Mouse (Mus musculus): ENCODE results near the gene Sorl1. TPM values are rescaled to one million over a fixed set of nuclear protein-coding genes. Genes with fewer than 3 reads are reported as not detected.

The Sorl1 gene
- polyA plus RNA-seq, 1 experiment from 2014 or later, result 3.6 TPM

- no peak for ATAC-seq (ENCODE audit: insufficient number of reproducible peaks, insufficient read depth, low FRiP score, low read depth)
- H3K27ac ChIP-seq (replicated peaks in 1 of 2; ENCODE audit: control insufficient read depth in 1 of 2, insufficient read depth in 1 of 2, low read depth in 2 of 2, low read length in 2 of 2), result no peak overlapping the region
- no peaks in the 10 kb centered on the region for H3K36me3 ChIP-seq (ENCODE audit: control insufficient read depth, insufficient read depth, low read length)
- H3K27me3 ChIP-seq (ENCODE audit: control insufficient read depth, insufficient read depth, low read length), result no peaks in the 10 kb centered on the region
- no peak overlapping the region for H3K4me3 ChIP-seq (ENCODE audit: control insufficient read depth in 1 of 2, insufficient read depth in 1 of 2, low read depth in 1 of 2, low read length in 2 of 2)
- H3K9me3 ChIP-seq (ENCODE audit: control insufficient read depth, low read length), result no peaks in the 10 kb centered on the region
- 28% methylated on average over 5 of the region's 5 CpGs for WGBS
- H3K9ac ChIP-seq (ENCODE audit: low read length), result no peak overlapping the region
- no peak overlapping the region for H3K4me2 ChIP-seq (ENCODE audit: low read length)
- peaks cover 6 to 11% of the 10 kb centered on the region in 2 experiments; a peak in 3 of 4 replicates for H3K4me1 ChIP-seq (ENCODE audit: control insufficient read depth in 2 of 2, insufficient read depth in 2 of 2, low read length in 2 of 2)
Observed at GRCm38 (mm10) chr9:42035995-42036394, 88.1 kb downstream of the Sorl1 start.

GRCm38 (mm10) chr9:42035213-42035765, 88.8 kb downstream of the Sorl1 start:
- Histone ChIP-seq H3K36me3 (ENCODE audit: control insufficient read depth, insufficient read depth, low read length) (no peaks in the 10 kb centered on the region), H3K9ac (ENCODE audit: low read length) (no peak overlapping the region), H3K27me3 (ENCODE audit: control insufficient read depth, insufficient read depth, low read length) (no peaks in the 10 kb centered on the region), H3K4me3 (ENCODE audit: control insufficient read depth in 1 of 2, insufficient read depth in 1 of 2, low read depth in 1 of 2, low read length in 2 of 2) (no peak overlapping the region), H3K4me2 (ENCODE audit: low read length) (no peak overlapping the region), H3K9me3 (ENCODE audit: control insufficient read depth, low read length) (no peaks in the 10 kb centered on the region), H3K27ac (replicated peaks in 1 of 2; ENCODE audit: control insufficient read depth in 1 of 2, insufficient read depth in 1 of 2, low read depth in 2 of 2, low read length in 2 of 2) (no peak overlapping the region), H3K4me1 (ENCODE audit: control insufficient read depth in 2 of 2, insufficient read depth in 2 of 2, low read length in 2 of 2) (peaks cover 6 to 11% of the 10 kb centered on the region in 2 experiments; a peak in 3 of 4 replicates)
- WGBS, result 60% methylated on average over 12 of the region's 12 CpGs
- no peak for ATAC-seq (ENCODE audit: insufficient number of reproducible peaks, insufficient read depth, low FRiP score, low read depth)

- WGBS, result 72% methylated on average over 9 of the region's 9 CpGs
- ATAC-seq (ENCODE audit: insufficient number of reproducible peaks, insufficient read depth, low FRiP score, low read depth), result no peak
- no peak overlapping the region for H3K27ac ChIP-seq (replicated peaks in 1 of 2; ENCODE audit: control insufficient read depth in 1 of 2, insufficient read depth in 1 of 2, low read depth in 2 of 2, low read length in 2 of 2)
- H3K4me1 ChIP-seq (ENCODE audit: control insufficient read depth in 2 of 2, insufficient read depth in 2 of 2, low read length in 2 of 2), result peaks cover 6 to 11% of the 10 kb centered on the region in 2 experiments; a peak in 3 of 4 replicates
- H3K36me3 ChIP-seq (ENCODE audit: control insufficient read depth, insufficient read depth, low read length), result no peaks in the 10 kb centered on the region
- H3K9me3 ChIP-seq (ENCODE audit: control insufficient read depth, low read length), result no peaks in the 10 kb centered on the region
- H3K27me3 ChIP-seq (ENCODE audit: control insufficient read depth, insufficient read depth, low read length), result no peaks in the 10 kb centered on the region
- H3K9ac ChIP-seq (ENCODE audit: low read length), result no peak overlapping the region
- H3K4me3 ChIP-seq (ENCODE audit: control insufficient read depth in 1 of 2, insufficient read depth in 1 of 2, low read depth in 1 of 2, low read length in 2 of 2), result no peak overlapping the region
- H3K4me2 ChIP-seq (ENCODE audit: low read length), result no peak overlapping the region
Observed at GRCm38 (mm10) chr9:42034116-42034520, 90.0 kb downstream of the Sorl1 start.

GRCm38 (mm10) chr9:42033291-42034115, 90.6 kb downstream of the Sorl1 start:
- 73% methylated on average over 19 of the region's 19 CpGs for WGBS
- Histone ChIP-seq H3K36me3 (ENCODE audit: control insufficient read depth, insufficient read depth, low read length) (no peaks in the 10 kb centered on the region), H3K4me1 (ENCODE audit: control insufficient read depth in 2 of 2, insufficient read depth in 2 of 2, low read length in 2 of 2) (peaks cover 6 to 11% of the 10 kb centered on the region in 2 experiments; a peak in 3 of 4 replicates), H3K27ac (replicated peaks in 1 of 2; ENCODE audit: control insufficient read depth in 1 of 2, insufficient read depth in 1 of 2, low read depth in 2 of 2, low read length in 2 of 2) (no peak overlapping the region), H3K9me3 (ENCODE audit: control insufficient read depth, low read length) (no peaks in the 10 kb centered on the region), H3K4me2 (ENCODE audit: low read length) (no peak overlapping the region), H3K27me3 (ENCODE audit: control insufficient read depth, insufficient read depth, low read length) (no peaks in the 10 kb centered on the region), H3K4me3 (ENCODE audit: control insufficient read depth in 1 of 2, insufficient read depth in 1 of 2, low read depth in 1 of 2, low read length in 2 of 2) (no peak overlapping the region), H3K9ac (ENCODE audit: low read length) (no peak overlapping the region)
- ATAC-seq (ENCODE audit: insufficient number of reproducible peaks, insufficient read depth, low FRiP score, low read depth), result no peak

- H3K4me2 ChIP-seq (ENCODE audit: low read length), result no peak overlapping the region
- H3K27ac ChIP-seq (replicated peaks in 1 of 2; ENCODE audit: control insufficient read depth in 1 of 2, insufficient read depth in 1 of 2, low read depth in 2 of 2, low read length in 2 of 2), result no peak overlapping the region
- no peak overlapping the region for H3K9ac ChIP-seq (ENCODE audit: low read length)
- 56% methylated on average over 9 of the region's 9 CpGs for WGBS
- H3K27me3 ChIP-seq (ENCODE audit: control insufficient read depth, insufficient read depth, low read length), result no peaks in the 10 kb centered on the region
- no peaks in the 10 kb centered on the region for H3K36me3 ChIP-seq (ENCODE audit: control insufficient read depth, insufficient read depth, low read length)
- H3K9me3 ChIP-seq (ENCODE audit: control insufficient read depth, low read length), result no peaks in the 10 kb centered on the region
- ATAC-seq (ENCODE audit: insufficient number of reproducible peaks, insufficient read depth, low FRiP score, low read depth), result no peak
- no peak overlapping the region for H3K4me3 ChIP-seq (ENCODE audit: control insufficient read depth in 1 of 2, insufficient read depth in 1 of 2, low read depth in 1 of 2, low read length in 2 of 2)
- H3K4me1 ChIP-seq (ENCODE audit: control insufficient read depth in 2 of 2, insufficient read depth in 2 of 2, low read length in 2 of 2), result peaks cover 6 to 11% of the 10 kb centered on the region in 2 experiments; a peak in 3 of 4 replicates
Observed at GRCm38 (mm10) chr9:42032419-42032818, 91.7 kb downstream of the Sorl1 start.

GRCm38 (mm10) chr9:42028807-42029206, 95.3 kb downstream of the Sorl1 start:
- Histone ChIP-seq H3K36me3 (ENCODE audit: control insufficient read depth, insufficient read depth, low read length) (no peaks in the 10 kb centered on the region), H3K4me1 (ENCODE audit: control insufficient read depth in 2 of 2, insufficient read depth in 2 of 2, low read length in 2 of 2) (no peaks in the 10 kb centered on the region), H3K4me2 (ENCODE audit: low read length) (no peak overlapping the region), H3K27ac (replicated peaks in 1 of 2; ENCODE audit: control insufficient read depth in 1 of 2, insufficient read depth in 1 of 2, low read depth in 2 of 2, low read length in 2 of 2) (no peak overlapping the region), H3K9ac (ENCODE audit: low read length) (no peak overlapping the region), H3K9me3 (ENCODE audit: control insufficient read depth, low read length) (no peaks in the 10 kb centered on the region), H3K27me3 (ENCODE audit: control insufficient read depth, insufficient read depth, low read length) (no peaks in the 10 kb centered on the region), H3K4me3 (ENCODE audit: control insufficient read depth in 1 of 2, insufficient read depth in 1 of 2, low read depth in 1 of 2, low read length in 2 of 2) (no peak overlapping the region)
- WGBS, result 68% methylated on average over 4 of the region's 4 CpGs
- no peak for ATAC-seq (ENCODE audit: insufficient number of reproducible peaks, insufficient read depth, low FRiP score, low read depth)

GRCm38 (mm10) chr9:42024257-42024656, 99.8 kb downstream of the Sorl1 start:
- Histone ChIP-seq H3K27me3 (ENCODE audit: control insufficient read depth, insufficient read depth, low read length) (no peaks in the 10 kb centered on the region), H3K9me3 (ENCODE audit: control insufficient read depth, low read length) (no peaks in the 10 kb centered on the region), H3K9ac (ENCODE audit: low read length) (no peak overlapping the region), H3K4me1 (ENCODE audit: control insufficient read depth in 2 of 2, insufficient read depth in 2 of 2, low read length in 2 of 2) (no peaks in the 10 kb centered on the region; a peak in 1 of 4 replicates), H3K36me3 (ENCODE audit: control insufficient read depth, insufficient read depth, low read length) (no peaks in the 10 kb centered on the region), H3K4me2 (ENCODE audit: low read length) (no peak overlapping the region), H3K4me3 (ENCODE audit: control insufficient read depth in 1 of 2, insufficient read depth in 1 of 2, low read depth in 1 of 2, low read length in 2 of 2) (no peak overlapping the region), H3K27ac (replicated peaks in 1 of 2; ENCODE audit: control insufficient read depth in 1 of 2, insufficient read depth in 1 of 2, low read depth in 2 of 2, low read length in 2 of 2) (no peak overlapping the region)
- ATAC-seq (ENCODE audit: insufficient number of reproducible peaks, insufficient read depth, low FRiP score, low read depth), result no peak
- 66% methylated on average over 9 of the region's 9 CpGs for WGBS

All from heart, embryonic 14.5 days (tissue).